In the genomic region with DNA sequence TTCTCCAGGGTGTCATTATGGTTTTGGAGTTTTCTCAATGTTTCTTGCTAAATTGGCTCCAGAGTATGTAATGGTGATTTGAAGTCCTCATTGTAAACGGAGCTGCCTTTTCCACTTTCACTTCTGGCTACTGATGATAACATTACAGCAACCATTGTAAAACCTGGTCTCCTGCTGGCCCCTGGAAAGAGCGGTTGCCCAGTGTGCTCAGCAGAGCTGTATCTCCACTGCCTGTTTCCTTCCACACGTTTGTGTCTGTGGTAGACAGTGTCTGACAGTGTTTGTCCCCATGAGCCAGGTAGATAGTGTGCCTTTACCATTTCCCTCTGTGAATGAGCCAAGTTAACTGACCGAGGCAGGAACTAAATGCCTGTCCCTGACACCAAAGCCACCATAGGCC, we compare ENCODE assay signal across 14 mouse cellular contexts.
"Had no signal": no experiment of that assay in that cellular context is flagged by ENCODE, and none has a peak within 500 bp of the region (broad histone marks: within the 10 kb centered on the region; RNA-seq: fewer than 3 reads in every experiment).

No protein-coding gene starts in this region.

- H3K9me3 ChIP-seq: kidney, embryonic 15.5 days; limb, embryonic 10.5 days; liver, embryonic 15.5 days; neural tube, embryonic 13.5 days had no signal

- H3K36me3 ChIP-seq: kidney, embryonic 15.5 days; limb, embryonic 10.5 days; liver, embryonic 15.5 days; neural tube, embryonic 13.5 days had no signal

- H3K4me3 ChIP-seq: kidney, embryonic 15.5 days; limb, embryonic 10.5 days; liver, embryonic 15.5 days; neural tube, embryonic 13.5 days had no signal

- DNase-seq: kidney, adult 2 months; kidney, postnatal 14 days; lung, embryonic 14.5 days; lung, postnatal 14 days; right cerebral cortex, postnatal 25 days; thymus, postnatal 4 days had no signal

- H3K27me3 ChIP-seq: kidney, embryonic 15.5 days; liver, embryonic 15.5 days; neural tube, embryonic 13.5 days had no signal

- ATAC-seq: midbrain, embryonic 16.5 days had no signal

- H3K27ac ChIP-seq: kidney, embryonic 15.5 days; limb, embryonic 10.5 days; liver, embryonic 15.5 days; macrophage; neural tube, embryonic 13.5 days; stomach, postnatal 0 days had no signal

- H3K4me1 ChIP-seq: kidney, embryonic 15.5 days; limb, embryonic 10.5 days; liver, embryonic 15.5 days; neural tube, embryonic 13.5 days had no signal

- H3K9ac ChIP-seq: kidney, embryonic 15.5 days; liver, embryonic 15.5 days; lung, embryonic 14.5 days; neural tube, embryonic 13.5 days had no signal

- H3K4me2 ChIP-seq: kidney, embryonic 15.5 days; liver, embryonic 15.5 days; lung, embryonic 14.5 days; midbrain, embryonic 11.5 days; neural tube, embryonic 13.5 days had no signal
